Mouse (Mus musculus) CH12.LX (cell line): ENCODE measurements at regions not wholly inside any gene's neighbourhood (a gene's known extent, or its start where the extent isn't known, plus 50 kb on each side); places are given as distances from the start of the nearest gene placed in this dataset.
A peak's percentile ranks its signal among the peaks of the same experiment; 100 is the strongest.

Experiments
- DNase-seq: peaks from one replicate; pipeline ENCODE4 v3.0.0-alpha.2; 2013; ENCODE audit errors: extremely low read depth
- H3K27ac ChIP-seq: 2 replicates; pipeline ENCODE4 v1.5.1; 2012; ENCODE audit warnings: low read depth, mild to moderate bottlenecking, control low read depth, moderate library complexity; ENCODE audit not compliant: insufficient read depth
- H3K27me3 ChIP-seq: replicated peaks from 2 replicates; pipeline ENCODE3; 2012; ENCODE audit warnings: inconsistent platforms
- H3K36me3 ChIP-seq, 2 experiments: replicated peaks in 1 of 2; 2 replicates each; pipeline versions ENCODE3 to v1.6.1; 2012; ENCODE audit warnings: inconsistent platforms in 1 of 2, low read length in 1 of 2, mild to moderate bottlenecking in 1 of 2, mixed read lengths in 1 of 2, moderate library complexity in 1 of 2; ENCODE audit not compliant: control insufficient read depth in 1 of 2, insufficient read depth in 1 of 2
- H3K4me1 ChIP-seq, 2 experiments: 2 replicates each; pipeline ENCODE4 v1.6.1; 2012; ENCODE audit warnings: inconsistent platforms in 1 of 2, moderate library complexity in 1 of 2; ENCODE audit not compliant: insufficient read depth in 2 of 2, control insufficient read depth in 1 of 2
- H3K4me2 ChIP-seq: 2 replicates; pipeline ENCODE4 v1.6.1; 2012; ENCODE audit warnings: low read depth, mild to moderate bottlenecking, control low read depth; ENCODE audit not compliant: poor library complexity, insufficient read depth, severe bottlenecking
- H3K4me3 ChIP-seq, 3 experiments: fragments of 150-350 bp in 1 of 3; sonication (generic) in 1 of 3; replicated peaks in 1 of 3; 2 replicates each; pipeline versions ENCODE3 to v1.5.1; 2011 to 2012; ENCODE audit warnings: low read depth in 2 of 3, low read length in 2 of 3, mild to moderate bottlenecking in 2 of 3, moderate library complexity in 2 of 3, control low read depth in 1 of 3, improper control_type of control experiment in 1 of 3, inconsistent platforms in 1 of 3, mixed read lengths in 1 of 3; ENCODE audit not compliant: poor library complexity in 1 of 3
- H3K79me2 ChIP-seq: replicated peaks from 2 replicates; pipeline ENCODE4 v1.6.1; 2012; ENCODE audit warnings: mild to moderate bottlenecking, moderate library complexity; ENCODE audit not compliant: control insufficient read depth, poor library complexity, insufficient read depth, severe bottlenecking; ENCODE audit errors: extremely low read depth
- H3K9ac ChIP-seq: 2 replicates; pipeline ENCODE4 v1.6.1; 2012; ENCODE audit warnings: low read depth, mild to moderate bottlenecking, control low read depth, moderate library complexity; ENCODE audit not compliant: insufficient read depth
- H3K9me3 ChIP-seq: replicated peaks from 2 replicates; pipeline ENCODE3; 2012; ENCODE audit warnings: low read length, inconsistent platforms, mixed read lengths
- CHD1 ChIP-seq: IDR thresholded peaks from 2 replicates; pipeline ENCODE4 v1.6.1; 2012; ENCODE audit warnings: low read depth, low read length, improper control_type of control experiment, inconsistent platforms
- E2F4 ChIP-seq: IDR thresholded peaks from 2 replicates; pipeline ENCODE4 v1.6.1; 2011; ENCODE audit warnings: low read depth, low read length, improper control_type of control experiment; ENCODE audit not compliant: insufficient replicate concordance
- GABPA ChIP-seq: IDR thresholded peaks from 2 replicates; pipeline ENCODE4 v1.6.1; 2012; ENCODE audit warnings: low read depth, low read length, improper control_type of control experiment, inconsistent platforms; ENCODE audit not compliant: insufficient replicate concordance
- IRF4 ChIP-seq: IDR thresholded peaks from 2 replicates; pipeline ENCODE4 v1.6.1; 2014; ENCODE audit warnings: low read depth, mild to moderate bottlenecking, inconsistent platforms, low read length, improper control_type of control experiment
- KAT2A ChIP-seq: IDR thresholded peaks from 2 replicates; pipeline ENCODE4 v1.6.1; 2012; ENCODE audit warnings: low read length, improper control_type of control experiment, inconsistent platforms; ENCODE audit not compliant: insufficient replicate concordance
- MAFK ChIP-seq: IDR thresholded peaks from 2 replicates; pipeline ENCODE4 v1.6.1; 2011; ENCODE audit warnings: low read length, improper control_type of control experiment; ENCODE audit not compliant: insufficient replicate concordance
- MEF2A ChIP-seq: IDR thresholded peaks from 2 replicates; pipeline ENCODE4 v1.6.1; 2014; ENCODE audit warnings: low read depth, mild to moderate bottlenecking, inconsistent platforms, low read length, improper control_type of control experiment, borderline replicate concordance
- PAX5 ChIP-seq: IDR thresholded peaks from 2 replicates; pipeline ENCODE4 v1.6.1; 2012; ENCODE audit warnings: low read length, inconsistent platforms, mixed read lengths
- POLR2A ChIP-seq: IDR thresholded peaks from 2 replicates; pipeline ENCODE4 v1.6.1; 2011; ENCODE audit warnings: low read depth, mild to moderate bottlenecking, improper control_type of control experiment, low read length
- POLR2AphosphoS2 ChIP-seq: IDR thresholded peaks from 2 replicates; pipeline ENCODE4 v1.6.1; 2011; ENCODE audit warnings: low read depth, low read length, improper control_type of control experiment
- RCOR1 ChIP-seq: conservative IDR thresholded peaks from 2 replicates; pipeline ENCODE4 v1.6.1; 2012; ENCODE audit warnings: low read depth, mild to moderate bottlenecking, inconsistent platforms, low read length, improper control_type of control experiment
- SIN3A ChIP-seq: IDR thresholded peaks from 2 replicates; pipeline ENCODE4 v1.6.1; 2012; ENCODE audit warnings: low read length, improper control_type of control experiment, inconsistent platforms
- TBP ChIP-seq: conservative IDR thresholded peaks from 2 replicates; pipeline ENCODE4 v1.6.1; 2011; ENCODE audit warnings: low read depth, low read length, improper control_type of control experiment
- USF1 ChIP-seq: IDR thresholded peaks from 2 replicates; pipeline ENCODE4 v1.6.1; 2014; ENCODE audit warnings: low read depth, mild to moderate bottlenecking, inconsistent platforms, low read length, improper control_type of control experiment
- USF2 ChIP-seq: conservative IDR thresholded peaks from 2 replicates; pipeline ENCODE4 v1.6.1; 2011; ENCODE audit warnings: low read depth, low read length, improper control_type of control experiment
- ZC3H11A ChIP-seq: IDR thresholded peaks from 2 replicates; pipeline ENCODE4 v1.6.1; 2012; ENCODE audit warnings: low read depth, mild to moderate bottlenecking, inconsistent platforms, low read length, improper control_type of control experiment
- ZMIZ1 ChIP-seq: IDR thresholded peaks from 2 replicates; pipeline ENCODE4 v1.6.1; 2012; ENCODE audit warnings: low read depth, mild to moderate bottlenecking, inconsistent platforms, low read length, improper control_type of control experiment
- dilution Hi-C: fragments of 300-500 bp; cut with MboI; formaldehyde crosslinking; loops from 2 replicates; pipeline ENCODE4 v1.14.3; 2020; ENCODE audit warnings: low sequenced_read_pairs; ENCODE audit not compliant: extremely low pct_unique_long_range_greater_than_20kb, extremely low pct_ligation_motif_present
- in situ Hi-C: fragments of 300-500 bp; cut with MboI; formaldehyde crosslinking; loops from 3 replicates; pipeline ENCODE4 v1.14.3; 2019; ENCODE audit warnings: low sequenced_read_pairs, low pct_ligation_motif_present, low pct_unique_long_range_greater_than_20kb, mixed read lengths

GRCm38 (mm10) chr17:29438347-29439235 lies 52.0 kb upstream of the Pim1 start (continued):
- peak; percentile 87 for TF ChIP-seq SIN3A
- peak; percentile 14; the same call in 1 of the 2 replicates for TF ChIP-seq IRF4
- TF ChIP-seq POLR2A: peak; percentile 39; the same call in 1 of the 2 replicates
- TF ChIP-seq GABPA: no peak
- no peak; the same call in 1 of the 2 replicates for TF ChIP-seq RCOR1
- no peak for TF ChIP-seq PAX5
- no peak for TF ChIP-seq ZMIZ1
- no peak for TF ChIP-seq USF2
- no peak for TF ChIP-seq CHD1
- TF ChIP-seq ZC3H11A: no peak
- no peak for TF ChIP-seq MAFK
- TF ChIP-seq KAT2A: 0 out of 2 replicates have a peak, but pooled peaks have one; percentile 18

GRCm38 (mm10) chr17:29439992-29440391 lies 50.6 kb upstream of the Pim1 start:
- DNase-seq: no peak
- Histone ChIP-seq H3K9me3 (no peaks in the 10 kb centered on the region), H3K27me3 (no peaks in the 10 kb centered on the region), H3K4me1 (peaks cover 12 to 62% of the 10 kb centered on the region in 2 experiments), H3K27ac (no peak overlapping the region), H3K9ac (no peak overlapping the region), H3K4me2 (no peak overlapping the region), H3K36me3 (no peaks in the 10 kb centered on the region), H3K79me2 (peaks cover 4% of the 10 kb centered on the region; the same call in 1 of the 2 replicates), H3K4me3 (no peak overlapping the region)
- TF ChIP-seq IRF4: peak; percentile 25; the same call in 1 of the 2 replicates
- TF ChIP-seq MEF2A: no peak
- TF ChIP-seq E2F4: no peak
- dilution Hi-C loops: no loop called here
- in situ Hi-C loops: loop anchor here (5.0 kb wide), 1 partner anchor 42 kb away; no protein-coding TSS in a partner anchor

- Histone ChIP-seq H3K36me3 (no peaks in the 10 kb centered on the region), H3K9me3 (no peaks in the 10 kb centered on the region), H3K27ac (no peak overlapping the region), H3K9ac (no peak overlapping the region), H3K27me3 (no peaks in the 10 kb centered on the region), H3K4me2 (no peak overlapping the region), H3K4me3 (no peak overlapping the region), H3K79me2 (no peaks in the 10 kb centered on the region), H3K4me1 (peaks cover 12 to 66% of the 10 kb centered on the region in 2 experiments)
- in situ Hi-C loops (no loop called here), dilution Hi-C loops (no loop called here)
- DNase-seq: no peak
- TF ChIP-seq RCOR1 (no peak), MAFK (no peak), TBP (no peak), USF1 (no peak), POLR2AphosphoS2 (no peak), ZC3H11A (no peak), SIN3A (no peak)
These were observed 50.1 kb upstream of the Pim1 start for GRCm38 (mm10) chr17:29440490-29440889.
